Mouse (Mus musculus) MEL (cell line): ENCODE results near the gene Ppp1r37.

ENCODE experiments used
- ETS1 ChIP-seq: IDR thresholded peaks from 2 replicates; pipeline ENCODE4 v1.6.1; 2012; ENCODE audit warnings: low read depth, mild to moderate bottlenecking, inconsistent platforms, low read length, improper control_type of control experiment, moderate library complexity
- MAFK ChIP-seq: IDR thresholded peaks from 2 replicates; pipeline ENCODE4 v1.6.1; 2011; ENCODE audit warnings: low read depth, mild to moderate bottlenecking, low read length, improper control_type of control experiment, borderline replicate concordance

- TF ChIP-seq ETS1, result no peak
- TF ChIP-seq MAFK, result no peak
These were observed 21.2 kb downstream of the Ppp1r37 start for GRCm38 (mm10) chr7:19541681-19542154.
